Mouse (Mus musculus) cerebellum, adult 2 months (tissue): Measurements from ENCODE around the gene Scpep1.

Source experiments
- CTCF ChIP-seq: fragments of 200-500 bp; IDR thresholded peaks from 2 replicates; pipeline ENCODE4 v1.5.1; 2011; ENCODE audit warnings: low read depth, mild to moderate bottlenecking, control low read depth, low read length, moderate library complexity, borderline replicate concordance; ENCODE audit not compliant: insufficient read depth
- POLR2A ChIP-seq: fragments of 200-500 bp; IDR thresholded peaks from 2 replicates; pipeline ENCODE4 v1.6.1; 2011; ENCODE audit warnings: low read length, control low read depth, borderline replicate concordance; ENCODE audit not compliant: insufficient read depth

DNA sequence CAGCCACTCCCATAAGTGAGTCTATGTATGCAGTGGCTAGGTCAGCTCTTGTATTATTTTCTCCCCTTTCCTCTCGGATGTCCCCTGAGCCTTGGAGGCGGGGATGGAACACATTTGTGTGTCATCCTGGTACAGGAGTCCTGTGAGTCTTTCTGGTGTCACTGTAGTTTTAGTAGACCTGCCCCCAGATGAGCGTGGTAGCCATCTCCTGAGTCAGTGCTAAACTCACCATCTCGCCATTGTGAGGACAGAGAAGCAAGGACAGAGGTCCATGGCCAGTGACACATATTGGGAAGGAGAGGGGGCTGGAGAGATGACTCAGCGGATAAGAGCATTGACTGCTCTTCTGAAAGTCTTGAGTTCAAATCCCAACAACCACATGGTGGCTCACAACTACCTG, 21.9 kb upstream of the Scpep1 start:
- TF ChIP-seq CTCF (no peak), POLR2A (no peak)
